Mouse (Mus musculus): ENCODE measurements around the gene Mical2. TPM values are rescaled to one million over a fixed set of nuclear protein-coding genes. Genes with fewer than 3 reads are reported as not detected.

The Mical2 gene
- polyA plus RNA-seq, 1 experiment from 2014 or later: 5.3 TPM

DNA sequence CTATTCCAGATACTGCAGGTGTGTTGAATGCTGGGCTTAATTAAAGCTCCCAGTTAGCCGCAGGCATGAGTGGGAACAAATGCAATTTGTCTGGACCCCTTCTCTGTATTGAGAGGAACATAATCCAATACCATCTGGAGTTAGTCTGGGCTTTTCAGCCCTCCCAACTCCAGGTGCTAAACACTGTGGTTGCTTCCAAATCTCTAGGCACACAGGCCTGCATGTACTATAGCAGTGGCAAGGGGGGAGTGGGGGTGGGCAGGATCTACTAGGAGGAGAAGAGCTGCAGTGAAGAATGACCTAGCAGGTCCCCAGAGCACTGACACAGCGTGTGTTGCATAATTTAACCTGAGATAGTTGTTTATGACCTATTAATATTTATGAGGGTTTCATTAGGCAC is 49.0 kb downstream of the Mical2 start:
- H3K4me2 ChIP-seq (ENCODE audit: low read depth, low read length): no peak overlapping the region
- H3K9ac ChIP-seq (replicated peaks; ENCODE audit: low read depth, low read length): no peak overlapping the region
- no peak overlapping the region for H3K27ac ChIP-seq (ENCODE audit: low read depth, low read length)
- H3K4me3 ChIP-seq (ENCODE audit: low read depth, low read length): no peak overlapping the region
- no peaks in the 10 kb centered on the region for H3K27me3 ChIP-seq (ENCODE audit: control insufficient read depth, insufficient read depth, low read length)
- WGBS: 28% methylated on average over 2 of the region's 2 CpGs
- peaks cover 6% of the 10 kb centered on the region; the same call in 1 of the 2 replicates for H3K4me1 ChIP-seq (ENCODE audit: control insufficient read depth, insufficient read depth, low read length)
- H3K9me3 ChIP-seq (ENCODE audit: control insufficient read depth, low read length): no peaks in the 10 kb centered on the region
- no peaks in the 10 kb centered on the region for H3K36me3 ChIP-seq (ENCODE audit: control insufficient read depth, insufficient read depth, low read length)
- ATAC-seq (ENCODE audit: low read depth): no peak

DNA sequence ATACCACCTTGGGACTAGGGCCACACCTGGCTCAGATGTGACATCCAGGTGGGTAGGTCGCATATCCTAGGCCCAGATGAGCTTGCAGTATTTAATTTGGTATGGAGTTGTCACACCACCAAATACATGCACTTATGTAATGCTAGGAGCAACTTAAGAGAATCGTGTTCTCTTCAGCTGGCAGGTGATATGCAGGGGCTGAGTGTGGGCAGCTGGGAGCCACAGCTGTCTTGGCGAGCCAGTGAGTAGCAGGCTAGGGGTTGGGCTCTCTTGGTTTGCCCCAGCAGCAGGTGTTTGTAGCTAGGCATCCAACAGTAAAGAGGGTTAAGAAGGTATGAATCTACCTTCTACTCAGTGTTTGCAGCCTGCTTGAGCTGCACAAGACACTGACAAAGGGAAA is 49.4 kb downstream of the Mical2 start:
- Histone ChIP-seq H3K4me1 (ENCODE audit: control insufficient read depth, insufficient read depth, low read length) (peaks cover 6% of the 10 kb centered on the region; the same call in 1 of the 2 replicates), H3K4me2 (ENCODE audit: low read depth, low read length) (no peak overlapping the region), H3K36me3 (ENCODE audit: control insufficient read depth, insufficient read depth, low read length) (no peaks in the 10 kb centered on the region), H3K27me3 (ENCODE audit: control insufficient read depth, insufficient read depth, low read length) (no peaks in the 10 kb centered on the region), H3K9ac (replicated peaks; ENCODE audit: low read depth, low read length) (no peak overlapping the region), H3K9me3 (ENCODE audit: control insufficient read depth, low read length) (no peaks in the 10 kb centered on the region), H3K4me3 (ENCODE audit: low read depth, low read length) (no peak overlapping the region), H3K27ac (ENCODE audit: low read depth, low read length) (no peak overlapping the region)
- WGBS: 75% methylated on average over 3 of the region's 3 CpGs
- no peak for ATAC-seq (ENCODE audit: low read depth)

DNA sequence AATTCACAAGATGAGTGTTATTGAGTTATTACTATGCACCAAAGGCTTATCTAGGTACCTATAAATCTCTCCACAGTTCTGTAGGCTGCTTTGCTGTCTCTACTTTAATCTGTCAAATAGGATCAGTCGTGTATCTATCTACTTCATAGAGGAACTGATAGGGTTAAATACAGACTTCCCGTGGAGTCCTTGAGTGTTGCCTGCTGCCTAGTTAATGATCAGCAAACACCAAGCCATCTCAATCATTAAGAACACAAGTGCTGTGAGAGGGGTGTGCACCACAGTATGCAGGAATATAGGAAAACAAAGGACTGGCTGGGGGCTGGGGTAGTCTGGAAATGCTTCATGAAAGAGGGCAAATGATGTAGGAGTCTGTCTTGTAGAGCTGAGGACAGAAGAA is 50.2 kb downstream of the Mical2 start:
- Histone ChIP-seq H3K36me3 (ENCODE audit: control insufficient read depth, insufficient read depth, low read length) (no peaks in the 10 kb centered on the region), H3K4me1 (ENCODE audit: control insufficient read depth, insufficient read depth, low read length) (peaks cover 6% of the 10 kb centered on the region; the same call in 1 of the 2 replicates), H3K4me3 (ENCODE audit: low read depth, low read length) (no peak overlapping the region), H3K27me3 (ENCODE audit: control insufficient read depth, insufficient read depth, low read length) (no peaks in the 10 kb centered on the region), H3K27ac (ENCODE audit: low read depth, low read length) (no peak overlapping the region), H3K9me3 (ENCODE audit: control insufficient read depth, low read length) (no peaks in the 10 kb centered on the region), H3K4me2 (ENCODE audit: low read depth, low read length) (no peak overlapping the region), H3K9ac (replicated peaks; ENCODE audit: low read depth, low read length) (no peak overlapping the region)
- 26% methylated on average over 2 of the region's 2 CpGs for whole genome bisulfite sequencing
- no peak for ATAC-seq (ENCODE audit: low read depth)

DNA sequence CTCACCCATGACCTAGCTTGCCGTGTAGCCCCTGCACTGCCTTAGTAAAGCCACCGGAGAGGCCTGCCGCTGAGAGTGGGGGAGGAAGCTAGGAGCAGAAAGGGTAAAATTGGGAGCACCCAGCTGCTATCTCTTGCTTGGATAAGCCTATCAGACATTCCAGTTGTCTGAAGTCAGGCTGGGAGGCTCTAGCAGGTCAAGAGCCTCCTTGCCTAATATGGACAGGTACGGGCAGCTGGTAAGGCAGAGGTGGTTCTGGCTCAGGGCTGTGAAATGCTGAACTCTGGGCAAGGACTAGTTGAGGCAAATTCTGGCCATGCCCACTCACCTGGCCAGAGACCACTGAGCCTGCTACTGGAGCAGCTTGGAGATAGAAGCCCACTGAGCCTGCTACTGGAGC is 51.2 kb downstream of the Mical2 start:
- H3K4me3 ChIP-seq (ENCODE audit: low read depth, low read length): no peak overlapping the region
- no peak for ATAC-seq (ENCODE audit: low read depth)
- H3K27me3 ChIP-seq (ENCODE audit: control insufficient read depth, insufficient read depth, low read length): no peaks in the 10 kb centered on the region
- no peak overlapping the region for H3K4me2 ChIP-seq (ENCODE audit: low read depth, low read length)
- peaks cover 6% of the 10 kb centered on the region; the same call in 1 of the 2 replicates for H3K4me1 ChIP-seq (ENCODE audit: control insufficient read depth, insufficient read depth, low read length)
- H3K9ac ChIP-seq (replicated peaks; ENCODE audit: low read depth, low read length): no peak overlapping the region
- H3K36me3 ChIP-seq (ENCODE audit: control insufficient read depth, insufficient read depth, low read length): no peaks in the 10 kb centered on the region
- H3K27ac ChIP-seq (ENCODE audit: low read depth, low read length): no peak overlapping the region
- WGBS: 90% methylated on average over 4 of the region's 4 CpGs
- no peaks in the 10 kb centered on the region for H3K9me3 ChIP-seq (ENCODE audit: control insufficient read depth, low read length)

DNA sequence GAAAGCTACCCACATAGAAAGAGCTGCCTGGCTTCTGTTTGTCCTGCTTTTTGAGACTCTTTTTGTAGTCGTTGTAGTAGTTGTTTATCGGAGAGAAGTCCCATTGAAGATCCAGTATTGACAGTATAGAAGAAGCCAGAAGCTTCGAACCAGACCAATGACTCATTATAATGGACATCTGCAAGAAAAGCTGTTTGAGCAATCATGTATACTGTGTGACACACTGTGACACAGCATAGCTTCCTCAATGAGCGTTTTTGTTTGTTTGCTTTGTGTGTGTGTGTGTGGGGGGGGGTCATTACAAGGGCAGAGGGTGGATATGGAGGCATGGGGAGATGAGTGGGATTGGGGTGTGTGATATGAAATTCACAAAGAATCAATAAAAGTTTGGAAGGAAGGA is 53.0 kb downstream of the Mical2 start:
- Histone ChIP-seq H3K4me3 (ENCODE audit: low read depth, low read length) (no peak overlapping the region), H3K27me3 (ENCODE audit: control insufficient read depth, insufficient read depth, low read length) (no peaks in the 10 kb centered on the region), H3K36me3 (ENCODE audit: control insufficient read depth, insufficient read depth, low read length) (no peaks in the 10 kb centered on the region), H3K4me2 (ENCODE audit: low read depth, low read length) (no peak overlapping the region), H3K9ac (replicated peaks; ENCODE audit: low read depth, low read length) (no peak overlapping the region), H3K4me1 (ENCODE audit: control insufficient read depth, insufficient read depth, low read length) (no peaks in the 10 kb centered on the region), H3K27ac (ENCODE audit: low read depth, low read length) (no peak overlapping the region), H3K9me3 (ENCODE audit: control insufficient read depth, low read length) (no peaks in the 10 kb centered on the region)
- WGBS: 72% methylated on average over 4 of the region's 4 CpGs
- ATAC-seq (ENCODE audit: low read depth): no peak

DNA sequence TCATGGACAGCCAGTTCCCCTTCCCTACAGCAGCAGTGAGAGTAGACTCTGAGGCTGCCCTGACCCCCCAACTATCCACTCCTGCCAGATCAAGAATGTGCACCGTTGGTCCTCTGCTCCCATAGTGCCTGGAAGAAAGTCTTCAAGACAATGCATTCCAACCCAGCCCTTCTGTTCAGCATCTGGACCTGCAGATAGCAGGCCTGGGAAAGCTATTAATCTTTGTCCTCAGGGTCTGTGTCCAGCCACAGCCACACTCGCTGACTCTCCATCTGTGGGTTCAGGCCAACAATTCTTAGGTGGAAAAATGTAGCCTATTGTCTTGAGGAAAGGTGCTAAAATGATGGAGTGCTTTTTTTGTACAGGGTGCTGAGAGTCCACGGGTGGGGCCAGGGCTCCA is 54.8 kb downstream of the Mical2 start:
- Histone ChIP-seq H3K27ac (ENCODE audit: low read depth, low read length) (no peak overlapping the region), H3K36me3 (ENCODE audit: control insufficient read depth, insufficient read depth, low read length) (no peaks in the 10 kb centered on the region), H3K4me2 (ENCODE audit: low read depth, low read length) (no peak overlapping the region), H3K27me3 (ENCODE audit: control insufficient read depth, insufficient read depth, low read length) (no peaks in the 10 kb centered on the region), H3K4me3 (ENCODE audit: low read depth, low read length) (no peak overlapping the region), H3K9ac (replicated peaks; ENCODE audit: low read depth, low read length) (no peak overlapping the region), H3K4me1 (ENCODE audit: control insufficient read depth, insufficient read depth, low read length) (no peaks in the 10 kb centered on the region), H3K9me3 (ENCODE audit: control insufficient read depth, low read length) (no peaks in the 10 kb centered on the region)
- no peak for ATAC-seq (ENCODE audit: low read depth)
- WGBS: 34% methylated on average over 3 of the region's 3 CpGs

DNA sequence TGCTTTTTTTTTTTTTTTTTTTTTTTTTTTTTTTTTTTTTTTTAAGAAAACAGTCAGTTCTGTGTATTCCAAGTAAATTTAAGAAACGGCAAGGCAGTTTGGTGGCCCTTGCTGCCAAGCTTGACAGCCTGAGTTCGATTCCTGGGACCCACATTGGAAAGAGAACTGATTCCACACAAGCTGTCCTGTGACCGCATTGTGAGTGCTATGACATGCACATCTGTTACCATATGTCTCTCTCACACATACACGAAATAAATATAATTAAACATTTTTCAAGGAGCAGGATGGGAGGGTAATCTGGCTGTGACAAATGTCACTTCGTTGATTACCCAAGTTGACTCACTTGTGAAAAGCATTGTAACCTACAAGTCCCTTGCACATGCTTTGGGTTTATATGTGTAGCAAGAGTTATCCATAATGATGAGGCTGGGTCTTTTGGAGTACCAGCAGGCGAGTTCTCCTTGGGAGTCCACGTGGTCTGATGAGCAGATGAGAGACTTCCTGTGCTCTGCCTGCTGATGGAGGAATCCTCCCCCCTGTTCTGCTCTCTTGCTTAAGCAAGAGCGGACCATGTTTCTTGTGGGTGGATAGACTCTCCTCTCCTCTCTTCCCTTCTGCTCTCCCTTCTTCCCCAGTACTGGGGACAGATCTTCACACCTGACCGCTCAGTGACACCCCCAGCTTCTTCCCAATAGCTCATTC is 58.1 kb downstream of the Mical2 start:
- Histone ChIP-seq H3K27ac (ENCODE audit: low read depth, low read length) (no peak overlapping the region), H3K36me3 (ENCODE audit: control insufficient read depth, insufficient read depth, low read length) (no peaks in the 10 kb centered on the region), H3K9me3 (ENCODE audit: control insufficient read depth, low read length) (no peaks in the 10 kb centered on the region), H3K4me2 (ENCODE audit: low read depth, low read length) (no peak overlapping the region), H3K4me3 (ENCODE audit: low read depth, low read length) (no peak overlapping the region), H3K27me3 (ENCODE audit: control insufficient read depth, insufficient read depth, low read length) (no peaks in the 10 kb centered on the region), H3K9ac (replicated peaks; ENCODE audit: low read depth, low read length) (no peak overlapping the region), H3K4me1 (ENCODE audit: control insufficient read depth, insufficient read depth, low read length) (no peaks in the 10 kb centered on the region)
- WGBS: 87% methylated on average over 9 of the region's 9 CpGs
- no peak for ATAC-seq (ENCODE audit: low read depth)

DNA sequence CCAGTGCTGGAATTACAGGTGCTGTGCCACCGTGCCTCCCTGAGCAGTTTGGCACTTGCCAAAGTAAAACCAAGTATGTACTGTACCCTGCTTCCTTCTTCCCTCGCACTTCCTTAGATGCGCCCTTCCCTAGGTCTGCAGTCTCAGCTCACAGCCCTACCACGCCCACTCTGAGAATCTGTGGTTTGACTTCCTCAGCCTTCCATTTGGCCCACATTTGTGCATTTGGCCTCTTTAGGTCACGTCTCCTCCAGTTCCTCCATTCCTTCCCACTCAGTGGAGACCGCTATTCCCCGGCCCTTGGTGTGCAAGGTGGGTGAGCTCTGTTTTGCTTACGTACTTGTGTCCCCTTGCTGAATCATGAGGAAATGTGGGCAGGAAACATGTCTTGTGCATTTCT is 59.9 kb downstream of the Mical2 start:
- Histone ChIP-seq H3K4me3 (ENCODE audit: low read depth, low read length) (no peak overlapping the region), H3K27ac (ENCODE audit: low read depth, low read length) (no peak overlapping the region), H3K4me1 (ENCODE audit: control insufficient read depth, insufficient read depth, low read length) (no peaks in the 10 kb centered on the region), H3K4me2 (ENCODE audit: low read depth, low read length) (no peak overlapping the region), H3K9me3 (ENCODE audit: control insufficient read depth, low read length) (no peaks in the 10 kb centered on the region), H3K9ac (replicated peaks; ENCODE audit: low read depth, low read length) (no peak overlapping the region), H3K36me3 (ENCODE audit: control insufficient read depth, insufficient read depth, low read length) (no peaks in the 10 kb centered on the region), H3K27me3 (ENCODE audit: control insufficient read depth, insufficient read depth, low read length) (no peaks in the 10 kb centered on the region)
- ATAC-seq (ENCODE audit: low read depth): no peak
- whole genome bisulfite sequencing: 89% methylated on average over 8 of the region's 8 CpGs

DNA sequence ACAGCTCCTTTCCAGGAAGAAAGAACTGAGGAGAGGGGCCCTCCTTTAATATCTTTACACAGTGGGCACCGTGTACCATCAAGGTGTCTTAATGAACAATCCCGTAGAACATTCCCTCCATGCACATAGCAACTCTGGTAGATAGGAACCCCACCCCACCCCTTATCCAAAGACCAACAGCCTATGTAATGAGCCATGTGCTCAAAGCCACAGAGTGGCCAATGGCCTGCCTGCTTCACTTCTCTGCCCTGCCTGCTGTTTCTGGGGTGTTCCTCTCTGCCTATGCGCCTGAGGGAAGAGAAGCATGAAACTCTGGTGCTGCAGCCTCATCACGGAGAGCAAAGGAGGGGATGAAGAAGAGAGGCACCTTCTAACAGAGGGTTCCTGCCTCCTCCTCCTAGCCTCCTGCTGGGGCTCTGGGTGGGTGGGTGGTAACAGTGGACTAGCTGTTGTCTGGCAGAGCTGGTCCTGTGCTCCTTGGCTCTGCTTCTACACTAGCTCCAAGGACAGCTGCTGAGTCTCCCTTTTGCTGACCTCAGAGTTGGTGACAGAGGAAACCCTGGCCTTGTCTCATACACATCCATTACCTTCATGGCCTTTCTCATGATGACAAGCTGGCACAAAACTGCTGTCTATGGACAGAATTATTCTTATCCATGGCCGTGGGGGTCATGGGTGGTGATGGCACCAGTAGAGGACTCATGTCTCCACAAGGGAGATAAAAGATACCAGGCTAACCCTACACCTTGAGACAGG is 62.9 kb downstream of the Mical2 start:
- no peak overlapping the region for H3K27ac ChIP-seq (ENCODE audit: low read depth, low read length)
- no peak for ATAC-seq (ENCODE audit: low read depth)
- WGBS: 88% methylated on average over 5 of the region's 5 CpGs

More for the DNA sequence above, 62.9 kb downstream of the Mical2 start:
- H3K4me3 ChIP-seq (ENCODE audit: low read depth, low read length): no peak overlapping the region
- no peak overlapping the region for H3K4me2 ChIP-seq (ENCODE audit: low read depth, low read length)
- H3K27me3 ChIP-seq (ENCODE audit: control insufficient read depth, insufficient read depth, low read length): no peaks in the 10 kb centered on the region
- no peak overlapping the region for H3K9ac ChIP-seq (replicated peaks; ENCODE audit: low read depth, low read length)
- H3K9me3 ChIP-seq (ENCODE audit: control insufficient read depth, low read length): no peaks in the 10 kb centered on the region
- H3K4me1 ChIP-seq (ENCODE audit: control insufficient read depth, insufficient read depth, low read length): no peaks in the 10 kb centered on the region
- H3K36me3 ChIP-seq (ENCODE audit: control insufficient read depth, insufficient read depth, low read length): no peaks in the 10 kb centered on the region
